Mouse (Mus musculus): Measurements from ENCODE around the gene Hnrnpf. TPM values are rescaled to one million over a fixed set of nuclear protein-coding genes. Genes with fewer than 3 reads are reported as not detected.
"Not testable (repeated sequence)": the region's sequence is repeated elsewhere in the genome, so short reads cannot be mapped to it uniquely, and the experiment has no call there.

The Hnrnpf gene
- 333 and 372 TPM in 2 replicates for total RNA-seq (2021)
- long read RNA-seq, transcript Hnrnpf-208 (4 exons, 956 nt): minor isoform, 114 of 697 reads
- long read RNA-seq, transcript Hnrnpf-209 (3 exons, 2,280 nt): minor isoform, 136 of 697 reads
- long read RNA-seq, transcript Hnrnpf-201 (4 exons, 2,147 nt): major isoform, 181 of 697 reads
- long read RNA-seq, transcript Hnrnpf-210 (1 exons, 1,922 nt): minor isoform, 15 of 697 reads
- long read RNA-seq, partial matches to known transcripts: 160 of 697 reads
- long read RNA-seq, other reads (novel, unspliced or antisense): 85 of 697 reads

DNA sequence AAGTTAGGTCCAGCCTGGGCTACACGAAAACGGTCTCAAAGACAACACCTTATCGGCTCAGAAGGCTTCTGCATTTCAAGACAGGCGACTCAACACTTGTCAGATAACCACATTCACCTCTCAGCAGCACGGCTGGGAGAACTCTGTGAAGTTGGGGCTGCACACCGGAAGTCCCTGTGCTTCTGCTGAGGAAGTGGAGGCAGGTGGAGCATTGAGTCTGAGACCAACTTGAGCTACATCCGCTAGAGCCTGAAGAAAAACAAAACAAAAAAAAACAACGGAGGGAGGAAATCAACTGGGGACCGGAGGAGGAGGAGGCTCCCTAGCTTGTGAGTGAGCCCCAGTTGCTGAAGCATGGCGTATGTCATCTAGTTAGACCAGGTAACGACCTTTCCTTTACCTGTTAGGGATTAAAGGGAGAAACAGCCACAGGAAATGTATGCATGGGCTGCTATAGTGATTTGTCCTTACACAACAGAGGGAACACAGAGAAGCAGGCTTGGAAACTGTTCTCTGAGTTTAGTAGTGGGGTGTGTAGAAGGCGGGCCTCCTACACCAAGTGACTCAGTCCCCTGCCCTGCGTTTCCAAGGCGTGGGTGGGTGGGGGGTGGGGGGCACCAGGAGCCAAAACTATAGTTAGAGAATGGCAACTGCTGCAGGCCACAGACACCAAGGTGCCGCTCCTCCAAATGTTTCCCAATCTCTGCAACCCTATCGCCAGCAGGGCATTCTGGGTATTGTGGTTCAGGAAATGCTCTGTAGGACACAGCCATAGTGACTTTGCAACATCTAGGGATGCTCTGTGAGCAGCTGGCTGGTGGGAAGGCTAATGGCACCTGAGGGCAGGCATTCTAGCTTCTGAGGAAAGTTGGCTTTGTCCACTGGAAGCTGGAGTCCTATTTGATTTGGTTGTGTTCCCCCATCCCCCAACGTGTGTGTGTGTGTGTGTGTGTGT lies at the start of gene Hnrnpf:
TSS of gene Hnrnpf (plus strand) at position 199 of the 955 bp plus-strand sequence.
- DNase-seq: no peak

GRCm38 (mm10) chr6:117851747-117852146 lies 48.4 kb upstream of the Hnrnpf start:
- no peak for DNase-seq

DNA sequence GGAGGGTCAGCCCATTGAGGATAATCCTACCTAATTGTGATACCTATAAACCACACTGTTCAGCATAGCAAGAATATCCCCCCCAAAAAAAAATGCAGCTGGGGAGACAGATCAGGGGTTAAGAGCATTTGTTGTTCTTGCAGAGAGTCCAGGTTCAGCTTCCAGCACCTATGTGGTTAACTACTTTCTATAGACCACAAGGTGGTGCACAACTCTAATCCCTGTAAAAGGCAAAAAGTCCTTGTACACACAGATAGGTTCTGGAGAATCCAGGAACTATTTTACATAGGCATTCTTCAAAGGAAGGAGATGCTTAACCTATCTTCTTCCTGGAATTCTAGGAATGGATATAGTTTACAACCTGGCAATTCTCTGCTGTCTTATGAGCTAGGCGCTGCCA lies 42.1 kb upstream of the Hnrnpf start:
- DNase-seq: no peak

GRCm38 (mm10) chr6:117861848-117862247 lies 38.3 kb upstream of the Hnrnpf start, which contains the start of gene Zfp239:
Gene Zfp239, plus strand, starts transcription at chr6:117862100.
- peak; percentile 20 for DNase-seq

- no peak for DNase-seq
Observed at GRCm38 (mm10) chr6:117862465-117862864, 37.7 kb upstream of the Hnrnpf start.

DNA sequence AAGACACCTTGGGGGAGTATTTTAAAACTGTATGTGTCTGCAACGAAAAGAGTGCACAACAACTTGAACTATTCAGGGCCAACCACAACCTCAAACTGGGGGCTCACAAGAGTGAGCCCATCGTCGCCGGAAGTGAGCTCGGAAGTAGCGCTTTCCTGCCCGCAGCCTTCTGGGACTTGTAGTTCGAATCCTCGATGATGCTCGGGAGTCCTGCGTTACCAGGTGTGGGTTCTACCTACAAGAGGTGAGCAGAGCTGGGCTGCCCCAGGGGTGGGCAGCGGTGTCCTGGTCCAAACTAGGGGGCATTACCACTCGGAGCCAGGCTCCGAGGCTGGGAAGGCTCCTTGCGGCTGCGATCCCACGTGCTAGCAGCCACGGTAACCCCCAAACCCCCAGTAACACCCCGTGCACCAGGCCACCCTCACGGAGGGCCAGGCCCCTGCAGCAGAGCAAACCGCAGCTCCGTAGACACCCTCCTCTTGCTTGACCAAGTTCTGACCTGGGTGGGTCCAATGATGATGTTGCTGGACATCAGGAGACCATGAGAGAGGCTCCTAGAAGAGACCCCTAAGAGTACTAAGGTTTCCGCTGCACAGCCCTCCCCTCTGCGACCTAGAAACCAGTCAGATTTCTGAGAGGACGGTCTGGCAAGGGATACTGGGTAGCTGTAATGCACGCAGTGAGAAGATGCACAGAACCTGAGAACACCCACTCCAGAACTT lies 37.1 kb upstream of the Hnrnpf start:
- peak; percentile 35 for DNase-seq

GRCm38 (mm10) chr6:117863751-117864150 lies 36.4 kb upstream of the Hnrnpf start:
- no peak for DNase-seq

DNA sequence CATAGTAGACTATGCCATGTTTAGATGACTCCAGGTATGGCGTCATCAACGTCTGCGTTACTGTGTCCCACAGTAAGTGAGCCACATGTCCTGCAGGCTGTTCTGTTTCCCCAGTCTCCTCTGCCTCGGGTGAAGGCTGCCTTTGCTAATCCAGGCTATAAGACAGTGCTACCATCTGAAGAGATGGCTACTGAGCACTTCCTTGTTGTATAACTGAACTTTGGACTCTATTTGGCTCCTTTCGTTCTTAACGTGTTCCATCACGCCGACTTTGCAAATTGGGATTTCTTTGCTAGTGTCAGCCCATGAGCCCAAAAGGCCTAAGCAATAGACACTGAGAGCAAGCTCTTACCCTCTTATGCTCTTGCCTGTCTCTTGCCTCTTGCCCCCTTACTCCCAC lies 31.9 kb upstream of the Hnrnpf start:
- no peak for DNase-seq

DNA sequence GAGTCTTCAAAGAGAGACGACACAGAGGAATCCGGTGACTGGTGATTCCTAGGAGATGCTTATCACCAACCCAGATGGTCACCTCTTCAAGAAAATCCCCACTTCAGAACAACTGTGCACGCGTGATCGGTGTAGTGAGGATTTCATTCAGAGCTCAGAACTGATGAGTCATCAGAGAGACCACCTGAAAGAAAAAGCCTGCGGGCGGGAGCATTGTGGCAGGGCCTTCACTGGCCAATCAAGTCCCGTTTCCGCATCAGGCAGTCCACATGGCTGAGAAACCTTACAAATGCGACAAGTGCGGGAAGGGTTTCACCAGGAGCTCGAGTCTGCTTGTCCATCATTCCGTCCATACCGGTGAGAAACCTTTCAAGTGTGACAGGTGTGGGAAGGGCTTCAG lies 29.1 kb upstream of the Hnrnpf start:
- DNase-seq: no peak

- not testable (repeated sequence) for DNase-seq
Observed at GRCm38 (mm10) chr6:117873450-117873849, 26.7 kb upstream of the Hnrnpf start.

DNA sequence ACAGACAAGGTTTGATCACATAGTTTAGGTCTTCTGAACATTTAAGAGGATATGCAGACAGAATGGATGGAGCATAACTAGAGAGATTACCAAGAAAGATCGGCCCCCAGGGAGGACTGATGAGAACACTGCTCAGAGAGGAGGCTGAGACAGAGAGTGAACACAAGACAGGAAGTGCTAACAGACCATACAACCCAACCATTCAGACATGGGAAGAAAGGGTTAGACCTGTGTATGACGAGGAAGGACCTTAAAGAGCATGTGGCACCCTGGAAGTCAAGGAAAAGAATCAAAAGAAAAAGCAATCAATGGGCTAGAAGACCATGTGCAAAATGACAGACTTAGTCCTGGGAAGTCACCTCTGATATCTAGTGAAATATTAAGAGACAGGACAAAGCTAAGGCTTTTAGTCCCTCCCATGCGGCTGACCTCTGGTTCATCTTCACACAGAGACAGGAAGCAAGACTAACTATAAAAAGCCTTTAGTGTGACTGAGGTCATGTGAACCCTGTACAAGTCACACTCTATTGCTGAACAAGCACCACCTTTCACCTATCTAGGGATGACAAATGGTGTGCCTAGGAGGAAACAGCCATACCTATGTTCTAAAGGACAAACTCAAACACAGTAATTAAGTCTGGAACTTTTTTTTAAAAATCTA lies 25.4 kb upstream of the Hnrnpf start:
- DNase-seq: no peak

DNA sequence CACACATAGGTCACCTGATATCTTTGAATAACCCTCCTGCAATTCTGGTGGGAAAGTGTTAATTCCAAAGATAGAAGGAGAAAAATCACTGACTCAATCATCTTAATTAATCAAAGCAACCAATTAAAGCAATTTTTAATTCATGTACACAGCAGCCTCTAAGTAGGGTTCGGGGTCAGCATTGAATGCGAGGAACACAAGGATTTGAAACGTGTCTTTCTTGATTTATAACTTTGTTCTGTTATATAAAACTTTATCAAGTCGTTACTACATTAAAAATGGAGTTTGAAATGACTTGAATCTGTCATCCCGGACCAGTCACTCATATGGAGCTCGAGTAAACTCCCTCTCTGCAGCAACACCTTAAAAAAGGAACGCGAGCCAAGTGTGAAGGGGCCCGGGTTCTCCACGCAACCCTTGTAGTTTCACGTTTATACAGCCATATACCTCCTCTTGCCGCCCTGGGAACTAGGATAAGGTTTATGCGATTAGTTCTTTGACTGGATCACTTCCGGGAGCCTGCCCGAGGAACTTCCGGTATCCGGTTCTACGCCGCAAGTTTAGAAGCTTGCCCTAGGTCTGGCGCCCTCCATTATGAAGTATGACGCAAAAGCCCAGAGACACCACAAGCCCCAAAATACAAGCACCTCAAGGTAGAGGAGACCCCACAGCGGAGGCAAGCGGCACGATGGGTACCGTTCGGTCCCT lies 21.3 kb upstream of the Hnrnpf start:
- peak; percentile 79 for DNase-seq

GRCm38 (mm10) chr6:117879408-117880115 lies 20.6 kb upstream of the Hnrnpf start:
- DNase-seq: peak; percentile 99

GRCm38 (mm10) chr6:117880394-117880838 lies 19.7 kb upstream of the Hnrnpf start:
- no peak for DNase-seq

DNA sequence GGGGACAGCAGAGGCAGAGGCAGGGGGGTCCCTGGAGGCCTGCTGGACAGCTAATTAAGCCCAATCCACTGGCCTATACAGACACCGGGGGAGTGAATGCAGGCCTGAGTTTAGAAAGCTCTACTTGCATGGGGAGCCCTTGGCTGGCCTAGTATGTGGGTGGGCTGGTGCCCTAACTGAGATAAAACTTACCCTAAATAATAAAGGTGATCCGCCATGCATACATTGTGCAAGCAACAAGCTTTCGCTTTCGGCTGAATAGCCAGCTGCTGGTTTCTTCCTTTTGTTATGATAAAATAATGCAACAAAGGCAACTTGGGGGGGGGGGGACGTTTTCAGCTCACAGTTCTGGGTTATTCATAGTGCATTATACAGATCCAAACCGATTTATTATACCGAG lies 18.9 kb upstream of the Hnrnpf start:
- DNase-seq: no peak

- no peak for DNase-seq
Observed at GRCm38 (mm10) chr6:117881997-117882396, 18.1 kb upstream of the Hnrnpf start.

DNA sequence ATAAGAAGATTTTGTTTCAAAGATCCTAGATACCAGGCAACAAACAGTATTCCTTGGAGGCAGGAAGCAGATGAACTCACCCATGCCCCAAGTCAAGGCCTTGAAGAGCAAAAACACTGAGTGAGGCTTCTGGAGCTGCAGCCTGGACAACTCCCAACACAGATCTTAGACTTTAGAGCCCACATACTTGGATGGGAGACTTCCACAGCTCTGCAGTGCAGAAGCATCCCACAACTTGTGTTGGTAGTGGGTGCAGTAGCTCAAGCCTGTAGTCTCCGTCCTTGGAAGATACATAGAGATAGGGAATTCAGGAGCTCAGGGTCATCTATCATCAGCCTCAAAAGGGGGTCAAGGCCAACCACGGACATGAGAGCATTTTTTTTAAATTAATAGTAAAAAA lies 14.2 kb upstream of the Hnrnpf start:
- no peak for DNase-seq

DNA sequence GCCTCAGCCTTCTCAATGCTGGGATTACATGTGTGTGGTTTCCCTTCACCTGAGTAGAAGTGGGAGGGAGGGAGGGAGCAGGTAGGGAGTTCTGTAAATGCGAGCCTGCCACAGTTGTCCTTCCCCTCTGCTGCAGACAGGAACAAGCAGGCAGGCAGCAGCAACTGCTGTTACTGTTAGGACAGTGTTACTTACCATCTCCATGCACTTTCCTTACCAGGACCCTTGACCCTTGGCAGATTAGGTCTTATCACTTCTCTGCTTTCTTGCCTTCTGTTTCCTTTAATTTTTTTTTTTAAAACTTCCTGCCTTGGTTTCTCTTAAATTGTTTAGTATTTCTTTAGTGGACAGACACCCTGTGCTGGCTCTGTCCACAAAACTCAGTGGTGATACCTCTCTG lies 12.1 kb upstream of the Hnrnpf start:
- no peak for DNase-seq

GRCm38 (mm10) chr6:117888642-117889096 lies 11.5 kb upstream of the Hnrnpf start:
- DNase-seq: no peak

- no peak for DNase-seq
Observed at GRCm38 (mm10) chr6:117890257-117890656, 9.9 kb upstream of the Hnrnpf start.

Measured in adrenal gland, postnatal 25 days (tissue).